Mouse (Mus musculus) common myeloid progenitor, adult 5-6 weeks (primary cell): ENCODE measurements around the gene Frmd4a. TPM values are rescaled to one million over a fixed set of nuclear protein-coding genes. Genes with fewer than 3 reads are reported as not detected.

Source experiments
- ATAC-seq: replicated peaks from 2 replicates; pipeline ENCODE4 v1.8.0; 2016; ENCODE audit warnings: low read depth, mild to moderate bottlenecking, moderate TSS enrichment, inconsistent platforms; ENCODE audit not compliant: poor library complexity, severe bottlenecking
- total RNA-seq: library from RNA; stranded (forward); fragments of 200-1000, 187-1606 nt; gene quantifications from 2 replicates; pipeline ENCODE4 v1.2.3, GENCODE M21; 2017

Gene Frmd4a
- total RNA-seq, 1 experiment from 2014 or later: 26.3 TPM

GRCm38 (mm10) chr2:4562373-4562772, 544.9 kb downstream of the Frmd4a start:
- no peak for ATAC-seq

GRCm38 (mm10) chr2:4562826-4563225, 545.3 kb downstream of the Frmd4a start:
- ATAC-seq: no peak

GRCm38 (mm10) chr2:4563322-4563721, 545.8 kb downstream of the Frmd4a start:
- ATAC-seq: no peak

GRCm38 (mm10) chr2:4566260-4566955, 548.9 kb downstream of the Frmd4a start:
- no peak for ATAC-seq

- no peak for ATAC-seq
These were observed 549.6 kb downstream of the Frmd4a start for GRCm38 (mm10) chr2:4566956-4567680.

GRCm38 (mm10) chr2:4568967-4569366, 551.5 kb downstream of the Frmd4a start:
- ATAC-seq: no peak

GRCm38 (mm10) chr2:4570186-4570861, 552.8 kb downstream of the Frmd4a start:
- ATAC-seq: peak; percentile 75

- no peak for ATAC-seq
These were observed 555.2 kb downstream of the Frmd4a start for GRCm38 (mm10) chr2:4572498-4573263.

GRCm38 (mm10) chr2:4573386-4573785, 555.9 kb downstream of the Frmd4a start:
- peak; percentile 50 for ATAC-seq

- ATAC-seq: no peak
These were observed 556.7 kb downstream of the Frmd4a start for GRCm38 (mm10) chr2:4574251-4574650.

GRCm38 (mm10) chr2:4575163-4575562, 557.6 kb downstream of the Frmd4a start:
- no peak for ATAC-seq

GRCm38 (mm10) chr2:4575975-4576374, 558.5 kb downstream of the Frmd4a start:
- ATAC-seq: no peak

- ATAC-seq: no peak
These were observed 560.8 kb downstream of the Frmd4a start for GRCm38 (mm10) chr2:4578291-4578690.

- no peak for ATAC-seq
These were observed 562.0 kb downstream of the Frmd4a start for GRCm38 (mm10) chr2:4579357-4580068.

GRCm38 (mm10) chr2:4580666-4581065, 563.1 kb downstream of the Frmd4a start:
- ATAC-seq: peak; percentile 95

GRCm38 (mm10) chr2:4582930-4583329, 565.4 kb downstream of the Frmd4a start:
- no peak for ATAC-seq

- ATAC-seq: no peak
These were observed 566.7 kb downstream of the Frmd4a start for GRCm38 (mm10) chr2:4584252-4584651.

GRCm38 (mm10) chr2:4586245-4586644, 568.7 kb downstream of the Frmd4a start:
- no peak for ATAC-seq

GRCm38 (mm10) chr2:4587685-4588409, 570.3 kb downstream of the Frmd4a start:
- no peak for ATAC-seq
